Mouse (Mus musculus) limb, embryonic 12.5 days (tissue): ENCODE results near the gene Sufu. TPM values are rescaled to one million over a fixed set of nuclear protein-coding genes. Genes with fewer than 3 reads are reported as not detected.

Experiments used
- ATAC-seq: fragments of 200-750 bp; cut with Nextera tagmentation; 2 replicates; pipeline ENCODE4 v1.8.0; 2017; ENCODE audit warnings: low read depth, moderate TSS enrichment; ENCODE audit not compliant: insufficient number of reproducible peaks, insufficient read depth, low FRiP score, low TSS enrichment
- H3K27ac ChIP-seq: fragments of 300-500 bp; sonication (generic); 2 replicates; pipeline ENCODE4 v1.5.1; 2016; ENCODE audit warnings: mild to moderate bottlenecking, moderate library complexity
- H3K27me3 ChIP-seq: fragments of 300-500 bp; sonication (generic); 2 replicates; pipeline ENCODE4 v1.6.1; 2016; ENCODE audit warnings: mild to moderate bottlenecking, moderate library complexity
- H3K36me3 ChIP-seq: fragments of 300-500 bp; sonication (generic); 2 replicates; pipeline ENCODE4 v1.6.1; 2016; ENCODE audit warnings: mild to moderate bottlenecking, moderate library complexity
- H3K4me1 ChIP-seq: fragments of 300-500 bp; sonication (generic); replicated peaks from 2 replicates; pipeline ENCODE4 v1.6.1; 2016
- H3K4me2 ChIP-seq: fragments of 300-500 bp; sonication (generic); 2 replicates; pipeline ENCODE4 v1.6.1; 2016; ENCODE audit warnings: mild to moderate bottlenecking, moderate library complexity
- H3K4me3 ChIP-seq: fragments of 300-500 bp; sonication (generic); replicated peaks from 2 replicates; pipeline ENCODE4 v1.5.1; 2016; ENCODE audit warnings: mild to moderate bottlenecking
- H3K9ac ChIP-seq: fragments of 300-500 bp; sonication (generic); replicated peaks from 2 replicates; pipeline ENCODE4 v1.6.1; 2016; ENCODE audit warnings: mild to moderate bottlenecking, moderate library complexity
- H3K9me3 ChIP-seq: fragments of 300-500 bp; sonication (generic); 2 replicates; pipeline ENCODE4 v1.6.1; 2016; ENCODE audit warnings: mild to moderate bottlenecking, moderate library complexity
- WGBS: fragments of 180-500 bp; shearing (Covaris S2); methylation state at CpG from one replicate; pipeline ENCODE4 v1.1.7; 2016; 5-methylcytosine and 5-hydroxymethylcytosine counted together
- polyA plus RNA-seq: library from polyadenylated mRNA; unstranded; fragments of >200 nt; fragmentation: Nextera tagmentation; extraction: Ambion mirVana; gene quantifications from 2 replicates; pipeline ENCODE4 v1.2.1, GENCODE M21; 2016

Sufu gene
- polyA plus RNA-seq, 1 experiment from 2014 or later: 44.4 TPM

DNA sequence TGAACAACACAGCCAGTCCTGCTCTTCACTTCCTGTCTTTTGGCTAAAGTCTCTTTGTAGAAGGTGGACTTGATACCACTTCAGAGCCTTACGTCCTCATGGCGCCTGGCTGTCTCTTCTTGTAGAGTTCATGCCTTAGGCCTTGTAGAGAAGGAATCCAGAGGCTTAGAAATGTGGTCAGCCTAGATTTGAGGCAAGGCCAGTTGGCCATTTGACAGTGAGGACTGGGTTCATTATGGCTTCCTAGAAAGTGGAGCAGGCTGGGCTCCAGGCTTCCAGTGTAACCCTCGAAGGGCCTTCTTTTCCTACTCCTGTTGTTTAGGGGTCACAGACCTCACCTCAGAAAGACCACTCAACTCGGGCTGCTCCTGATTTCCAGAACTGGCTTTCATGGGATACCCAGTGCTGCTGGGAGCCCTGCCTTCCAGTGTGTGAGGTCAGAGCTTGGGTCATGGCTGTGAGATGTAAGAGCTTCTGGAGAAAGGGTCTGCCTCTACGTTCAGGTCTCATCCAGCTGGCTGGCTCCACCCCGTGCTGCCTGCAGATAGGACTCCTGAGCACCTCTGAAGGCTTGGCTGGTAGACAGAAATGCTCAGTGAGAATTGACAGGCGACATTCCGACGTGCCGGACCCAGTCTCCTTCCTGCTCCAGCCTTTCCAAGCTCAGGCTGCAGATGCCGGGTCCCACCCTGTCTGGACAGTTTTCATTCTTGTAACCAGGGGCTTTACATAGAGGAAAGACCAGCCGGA, 15.5 kb downstream of the Sufu start:
- WGBS: 89% methylated on average over 12 of the region's 12 CpGs
- H3K36me3 ChIP-seq: peaks cover 33% of the 10 kb centered on the region
- no peak for ATAC-seq

DNA sequence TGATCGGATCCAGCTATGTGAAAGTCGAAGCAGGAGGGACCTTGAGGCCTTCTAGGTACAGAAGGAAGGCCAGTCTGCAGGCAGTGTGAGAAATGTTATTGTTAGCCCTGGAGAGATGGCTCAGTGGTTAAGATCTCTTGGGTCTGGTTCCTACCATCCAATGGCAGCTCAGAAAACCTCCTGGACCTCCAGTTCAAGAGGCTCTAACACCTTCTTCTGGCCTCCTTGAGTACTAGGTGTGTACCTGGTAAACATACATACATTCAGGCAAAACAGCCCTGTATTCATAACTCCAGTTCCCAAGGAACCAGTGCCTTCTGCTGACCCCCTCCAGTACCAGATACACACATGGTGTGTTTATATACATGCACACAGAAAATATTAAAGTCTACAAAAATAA, 17.3 kb downstream of the Sufu start:
- Histone ChIP-seq H3K4me1 (peaks cover 7% of the 10 kb centered on the region; the same call in 1 of the 2 replicates), H3K36me3 (peaks cover 24% of the 10 kb centered on the region), H3K9me3 (no peaks in the 10 kb centered on the region), H3K27me3 (no peaks in the 10 kb centered on the region), H3K27ac (no peak overlapping the region), H3K9ac (no peak overlapping the region), H3K4me2 (no peak overlapping the region), H3K4me3 (no peak overlapping the region)
- WGBS: 95% methylated on average over 2 of the region's 2 CpGs
- no peak for ATAC-seq

More for the DNA sequence above, 15.5 kb downstream of the Sufu start:
- Histone ChIP-seq H3K27me3 (no peaks in the 10 kb centered on the region), H3K9ac (no peak overlapping the region), H3K9me3 (no peaks in the 10 kb centered on the region), H3K4me2 (no peak overlapping the region), H3K4me1 (no peaks in the 10 kb centered on the region), H3K4me3 (no peak overlapping the region), H3K27ac (no peak overlapping the region)

DNA sequence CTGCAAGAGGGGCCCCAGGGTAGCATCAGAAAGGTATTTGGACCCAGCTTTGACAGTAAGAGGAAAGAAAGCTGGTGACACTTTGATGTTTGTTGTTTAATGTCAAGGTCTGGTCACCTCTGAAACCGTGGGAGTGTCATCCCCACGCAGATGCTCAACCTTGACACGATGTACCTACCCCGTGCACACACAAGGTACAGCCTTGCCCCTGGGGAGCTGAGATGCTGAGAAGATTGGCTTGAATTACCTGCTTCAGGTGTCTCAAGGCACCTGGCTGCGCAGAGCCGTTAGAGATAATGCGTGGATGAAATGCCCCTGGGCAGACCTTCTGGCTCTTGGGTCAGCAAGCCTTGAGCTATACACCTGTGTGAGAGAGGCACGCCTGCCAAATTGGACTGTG, 17.8 kb downstream of the Sufu start:
- H3K9ac ChIP-seq: no peak overlapping the region
- H3K27ac ChIP-seq: no peak overlapping the region
- no peak overlapping the region for H3K4me2 ChIP-seq
- peaks cover 19% of the 10 kb centered on the region for H3K36me3 ChIP-seq
- ATAC-seq: no peak
- peaks cover 7% of the 10 kb centered on the region; the same call in 1 of the 2 replicates for H3K4me1 ChIP-seq
- H3K4me3 ChIP-seq: no peak overlapping the region
- H3K27me3 ChIP-seq: no peaks in the 10 kb centered on the region
- no peaks in the 10 kb centered on the region for H3K9me3 ChIP-seq
- 91% methylated on average over 8 of the region's 8 CpGs for WGBS

GRCm38 (mm10) chr19:46416276-46416675, 19.6 kb downstream of the Sufu start:
- 63% methylated on average over 9 of the region's 9 CpGs for WGBS

GRCm38 (mm10) chr19:46418051-46418450, 21.4 kb downstream of the Sufu start:
- ATAC-seq: no peak
- Histone ChIP-seq H3K27ac (no peak overlapping the region), H3K4me3 (no peak overlapping the region), H3K36me3 (0 out of 2 replicates have a peak, but pooled peaks cover 3% of the 10 kb centered on the region), H3K4me1 (peaks cover 32% of the 10 kb centered on the region), H3K9me3 (no peaks in the 10 kb centered on the region), H3K4me2 (no peak overlapping the region), H3K9ac (no peak overlapping the region), H3K27me3 (no peaks in the 10 kb centered on the region)
- 81% methylated on average over 4 of the region's 4 CpGs for WGBS

More at GRCm38 (mm10) chr19:46416276-46416675, 19.6 kb downstream of the Sufu start:
- no peaks in the 10 kb centered on the region for H3K9me3 ChIP-seq
- no peak for ATAC-seq
- H3K27ac ChIP-seq: no peak overlapping the region
- H3K4me1 ChIP-seq: peaks cover 14% of the 10 kb centered on the region
- no peak overlapping the region for H3K9ac ChIP-seq
- H3K36me3 ChIP-seq: 0 out of 2 replicates have a peak, but pooled peaks cover 8% of the 10 kb centered on the region
- no peak overlapping the region for H3K4me2 ChIP-seq
- H3K27me3 ChIP-seq: no peaks in the 10 kb centered on the region
- H3K4me3 ChIP-seq: no peak overlapping the region

GRCm38 (mm10) chr19:46420410-46420809, 23.7 kb downstream of the Sufu start:
- Histone ChIP-seq H3K36me3 (peaks cover 7% of the 10 kb centered on the region), H3K27me3 (no peaks in the 10 kb centered on the region), H3K9ac (no peak overlapping the region), H3K4me1 (peaks cover 41% of the 10 kb centered on the region), H3K27ac (no peak overlapping the region), H3K4me3 (no peak overlapping the region), H3K4me2 (no peak overlapping the region), H3K9me3 (no peaks in the 10 kb centered on the region)
- 88% methylated on average over 7 of the region's 7 CpGs for WGBS
- ATAC-seq: no peak

DNA sequence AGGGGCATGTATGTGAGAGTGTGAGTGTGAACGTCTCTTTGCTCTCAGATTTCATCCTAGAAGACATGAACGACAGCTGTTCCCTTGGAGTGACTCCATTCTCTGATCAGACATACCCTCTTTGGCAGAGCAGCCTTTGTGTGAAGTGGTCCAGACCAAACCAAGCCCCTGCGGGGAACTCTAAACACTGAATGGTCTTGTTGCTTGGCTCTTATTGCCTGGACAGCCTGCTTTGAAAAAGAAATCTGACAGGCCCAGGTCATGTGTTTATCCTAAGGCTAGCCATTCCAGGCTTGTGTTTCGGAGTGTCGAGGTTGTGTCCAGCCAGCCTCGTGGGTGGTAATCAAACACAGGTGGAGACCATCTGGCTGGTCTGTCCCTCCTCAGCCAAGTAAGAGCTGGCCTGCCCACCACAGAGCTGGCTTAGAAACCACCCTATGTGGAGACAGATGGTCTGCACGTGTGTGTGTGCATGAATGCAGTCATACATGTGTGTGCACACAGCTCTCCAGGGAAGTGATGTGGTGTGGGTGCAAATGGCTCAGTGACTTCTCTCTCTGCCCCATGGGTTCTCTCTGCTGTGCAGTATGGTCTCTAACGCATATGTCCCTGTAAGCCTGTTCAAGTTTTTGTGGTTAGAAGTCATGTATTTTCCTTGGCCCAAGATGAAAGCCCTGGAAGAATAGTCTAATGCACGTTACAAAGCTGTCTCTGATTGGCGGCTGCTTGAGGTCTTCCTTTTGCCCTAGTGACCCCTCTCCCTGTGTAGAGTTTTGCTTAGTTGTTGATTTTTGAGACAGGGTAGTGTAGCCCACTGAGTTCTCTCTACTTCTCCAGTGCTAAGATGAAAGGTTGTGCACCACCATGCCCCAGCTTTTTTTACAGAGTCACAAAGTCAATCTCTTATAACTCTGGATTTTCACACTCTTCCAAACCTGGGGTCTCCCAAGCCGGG, 26.0 kb downstream of the Sufu start:
- H3K4me3 ChIP-seq: no peak overlapping the region
- H3K4me2 ChIP-seq: peak overlapping the region; percentile 17; the same call in 1 of the 2 replicates
- peaks cover 22% of the 10 kb centered on the region for H3K36me3 ChIP-seq
- no peaks in the 10 kb centered on the region for H3K9me3 ChIP-seq
- peak overlapping the region; percentile 87 for H3K27ac ChIP-seq
- ATAC-seq: peak; percentile 70; the same call in 1 of the 2 replicates
- peaks cover 38% of the 10 kb centered on the region for H3K4me1 ChIP-seq
- no peaks in the 10 kb centered on the region for H3K27me3 ChIP-seq
- 20% methylated on average over 11 of the region's 11 CpGs for WGBS
- H3K9ac ChIP-seq: no peak overlapping the region

GRCm38 (mm10) chr19:46425266-46425665, 28.6 kb downstream of the Sufu start:
- WGBS: 90% methylated on average over 8 of the region's 8 CpGs
- Histone ChIP-seq H3K4me1 (peaks cover 31% of the 10 kb centered on the region), H3K4me2 (no peak overlapping the region), H3K9me3 (peaks cover 3% of the 10 kb centered on the region; the same call in 1 of the 2 replicates), H3K4me3 (no peak overlapping the region), H3K27ac (no peak overlapping the region), H3K9ac (no peak overlapping the region), H3K36me3 (peaks cover 33% of the 10 kb centered on the region), H3K27me3 (no peaks in the 10 kb centered on the region)
- ATAC-seq: no peak

DNA sequence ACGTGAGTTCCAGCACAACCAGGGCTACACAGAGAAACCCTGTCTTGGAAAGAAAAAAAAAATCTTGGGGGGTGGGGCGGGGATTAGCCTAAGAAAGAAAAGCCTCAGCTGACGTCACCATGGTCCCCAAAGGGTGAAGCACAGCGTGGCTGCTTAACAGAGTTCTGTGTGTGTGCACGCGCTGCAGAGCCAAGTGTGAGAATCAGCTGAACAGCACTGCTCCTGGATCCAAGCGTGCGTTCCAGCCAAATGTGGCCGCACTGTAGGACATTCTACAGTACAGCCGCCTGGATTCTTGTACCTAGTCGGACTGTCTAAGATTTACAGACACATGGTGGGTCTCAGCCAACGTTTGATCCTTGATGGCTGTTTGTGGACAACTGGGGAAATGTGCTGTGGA, 29.8 kb downstream of the Sufu start:
- no peak overlapping the region for H3K4me2 ChIP-seq
- 88% methylated on average over 12 of the region's 12 CpGs for WGBS
- no peak overlapping the region for H3K9ac ChIP-seq
- ATAC-seq: no peak
- no peaks in the 10 kb centered on the region for H3K27me3 ChIP-seq
- H3K9me3 ChIP-seq: peaks cover 4% of the 10 kb centered on the region; the same call in 1 of the 2 replicates
- H3K4me1 ChIP-seq: peaks cover 24% of the 10 kb centered on the region
- H3K4me3 ChIP-seq: no peak overlapping the region
- no peak overlapping the region for H3K27ac ChIP-seq
- H3K36me3 ChIP-seq: peaks cover 38% of the 10 kb centered on the region

DNA sequence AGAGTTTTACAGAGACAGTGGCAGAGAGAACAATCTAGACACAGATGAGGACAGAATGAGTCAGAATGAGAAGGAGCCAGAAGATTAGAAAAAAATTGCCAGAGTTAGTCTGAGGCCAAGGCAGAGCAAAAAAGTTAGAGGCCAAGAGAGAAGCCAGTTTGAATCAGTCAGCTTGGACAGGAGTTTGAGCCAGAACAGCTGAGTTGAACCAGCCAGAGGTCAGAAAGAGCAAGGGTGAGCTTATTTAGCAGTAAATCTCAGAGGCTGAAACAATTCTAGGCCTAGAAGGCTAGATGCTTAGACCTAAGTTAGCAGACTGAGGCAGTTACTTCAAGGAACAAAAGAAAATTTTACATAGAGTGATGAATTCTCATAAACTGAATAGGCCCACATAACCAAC, 32.6 kb downstream of the Sufu start:
- Histone ChIP-seq H3K27me3 (no peaks in the 10 kb centered on the region), H3K27ac (no peak overlapping the region)
- no peak for ATAC-seq

GRCm38 (mm10) chr19:46433712-46434111, 37.0 kb downstream of the Sufu start:
- Histone ChIP-seq H3K4me2 (no peak overlapping the region), H3K4me3 (no peak overlapping the region), H3K4me1 (peaks cover 21% of the 10 kb centered on the region), H3K27ac (peak overlapping the region; percentile 18), H3K9me3 (peaks cover 8% of the 10 kb centered on the region; the same call in 1 of the 2 replicates), H3K36me3 (peaks cover 16% of the 10 kb centered on the region), H3K27me3 (no peaks in the 10 kb centered on the region), H3K9ac (no peak overlapping the region)
- ATAC-seq: no peak
- WGBS: 60% methylated on average over 7 of the region's 7 CpGs

More for the DNA sequence above, 32.6 kb downstream of the Sufu start:
- Histone ChIP-seq H3K9me3 (peaks cover 8% of the 10 kb centered on the region; the same call in 1 of the 2 replicates), H3K4me1 (peaks cover 9% of the 10 kb centered on the region; the same call in 1 of the 2 replicates), H3K9ac (no peak overlapping the region), H3K4me3 (no peak overlapping the region), H3K36me3 (peaks cover 49% of the 10 kb centered on the region), H3K4me2 (no peak overlapping the region)
